Mouse (Mus musculus): ENCODE results near the gene Cldn34c1. TPM values are rescaled to one million over a fixed set of nuclear protein-coding genes. Genes with fewer than 3 reads are reported as not detected.
"Not testable (repeated sequence)": the region's sequence is repeated elsewhere in the genome, so short reads cannot be mapped to it uniquely, and the experiment has no call there.

The Cldn34c1 gene
- 23.0 and 23.9 TPM in 2 replicates for polyA plus RNA-seq (2016; fragmentation: Nextera tagmentation; extraction: Ambion mirVana)

DNA sequence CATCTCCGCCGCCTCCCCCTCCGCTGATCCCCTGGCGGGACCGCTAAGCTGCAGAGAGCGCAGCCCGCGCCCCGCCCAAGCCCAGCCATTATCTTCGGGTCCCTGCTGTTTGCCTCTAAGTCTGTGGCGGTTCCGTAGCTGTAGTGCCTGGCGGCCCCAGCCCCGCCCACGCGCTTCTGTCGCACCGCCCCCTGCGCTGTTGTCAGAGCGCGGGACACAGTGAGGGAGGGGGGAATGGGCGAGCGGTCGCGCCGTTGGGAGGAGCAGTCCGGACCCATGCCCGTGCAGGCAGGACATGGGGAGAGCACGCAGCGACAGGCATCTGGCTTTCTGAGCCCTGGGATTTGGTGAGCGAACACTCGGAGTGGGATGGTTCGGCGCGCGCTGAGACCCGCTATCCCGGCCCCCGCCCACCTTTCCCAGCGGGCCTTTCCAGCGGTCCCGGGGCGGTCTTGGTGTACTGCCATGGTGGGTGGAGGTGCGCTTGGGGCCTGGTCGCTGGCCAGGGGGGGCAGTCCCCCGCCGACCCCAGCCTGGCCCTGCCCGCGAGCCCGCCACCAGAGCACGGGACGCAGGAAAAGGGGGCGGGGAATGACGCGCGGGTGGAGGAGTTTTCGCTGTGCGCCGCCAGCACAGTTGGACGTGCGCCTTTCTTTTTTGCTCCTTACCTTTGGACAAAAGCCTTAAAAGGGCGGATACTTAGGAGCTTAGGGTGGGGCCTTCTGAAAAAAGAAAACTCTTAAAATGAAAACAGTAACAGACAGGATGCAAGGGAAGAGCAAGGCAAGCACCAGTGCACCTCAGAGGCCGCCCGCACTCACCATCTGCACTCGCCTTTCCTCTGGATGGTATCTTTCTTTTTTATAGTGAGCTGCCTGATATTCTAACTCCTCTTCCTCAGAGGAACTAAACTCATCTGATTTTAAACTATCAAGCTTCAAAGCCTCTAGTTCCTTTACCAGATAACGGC is at the start of gene Cldn34c1:
Gene Cldn34c1 (plus strand): TSS at position 205 of the 970 bp plus-strand sequence.
- WGBS, result 9% methylated on average over 61 of the region's 66 CpGs
- Histone ChIP-seq H3K4me2 (peak within 1 kb of the TSS; percentile 50), H3K27me3 (no peaks in the 10 kb centered on the region), H3K27ac (peak within 1 kb of the TSS; percentile 94), H3K9me3 (no peaks in the 10 kb centered on the region), H3K36me3 (no peaks in the 10 kb centered on the region), H3K4me3 (replicated peaks) (peak within 1 kb of the TSS; percentile 51), H3K4me1 (replicated peaks) (no peaks in the 10 kb centered on the region), H3K9ac (replicated peaks) (peak within 1 kb of the TSS; percentile 60)
- peak; percentile 99 for ATAC-seq (ENCODE audit: insufficient number of reproducible peaks, insufficient read depth, low FRiP score, low TSS enrichment, low read depth)

DNA sequence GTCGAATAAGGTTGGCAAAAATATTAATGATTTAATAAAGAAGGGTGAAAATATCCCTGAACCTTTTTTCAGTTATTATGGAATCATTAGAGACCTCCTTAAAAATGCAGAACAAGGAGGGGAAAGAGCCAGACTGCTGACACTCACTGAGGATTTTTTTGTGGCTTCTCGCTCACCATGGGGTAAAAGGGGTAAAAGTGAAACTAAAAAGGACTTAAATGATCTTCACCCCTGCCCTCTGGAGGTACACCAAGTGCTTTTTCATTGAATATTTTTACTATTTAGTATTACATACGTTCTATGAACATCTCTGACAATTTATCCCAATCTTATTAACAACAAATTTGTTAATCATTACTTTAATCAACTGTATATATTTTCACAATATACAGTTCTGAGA is 15.9 kb upstream of the Cldn34c1 start:
- 84% methylated on average over 3 of the region's 3 CpGs for WGBS
- Histone ChIP-seq H3K36me3 (no peaks in the 10 kb centered on the region), H3K4me1 (replicated peaks) (no peaks in the 10 kb centered on the region), H3K27ac (no peak overlapping the region), H3K4me2 (no peak overlapping the region), H3K9ac (replicated peaks) (no peak overlapping the region), H3K4me3 (replicated peaks) (no peak overlapping the region), H3K9me3 (no peaks in the 10 kb centered on the region), H3K27me3 (no peaks in the 10 kb centered on the region)
- ATAC-seq (ENCODE audit: insufficient number of reproducible peaks, insufficient read depth, low FRiP score, low TSS enrichment, low read depth), result no peak

- WGBS, result 24% methylated on average over 5 of the region's 5 CpGs
- not testable (repeated sequence) for ATAC-seq (ENCODE audit: insufficient number of reproducible peaks, insufficient read depth, low FRiP score, low TSS enrichment, low read depth)
These were observed 489 bp upstream of the Cldn34c1 start for GRCm38 (mm10) chrX:123102806-123103205.

DNA sequence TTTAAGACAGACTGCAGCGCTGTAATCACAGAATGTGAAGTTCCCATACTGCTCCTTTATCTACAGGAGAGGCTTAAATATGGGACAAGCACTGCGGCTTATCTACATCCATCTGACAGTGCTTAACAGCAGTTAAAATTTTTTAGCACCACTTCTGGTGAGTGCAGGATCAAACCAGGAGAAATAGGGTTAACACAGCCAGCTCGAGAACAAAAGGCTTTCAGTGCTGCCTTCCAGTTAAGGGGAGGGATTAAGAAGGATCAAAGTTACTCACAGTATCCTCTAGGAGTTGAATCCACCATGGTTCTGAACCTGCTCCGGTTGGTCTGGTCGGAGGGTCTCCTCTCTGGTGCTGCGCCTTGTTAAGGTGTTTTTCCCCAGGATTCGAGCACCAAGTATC is 1.4 kb downstream of the Cldn34c1 start:
- not testable (repeated sequence) for H3K4me1 ChIP-seq (replicated peaks); ATAC-seq (ENCODE audit: insufficient number of reproducible peaks, insufficient read depth, low FRiP score, low TSS enrichment, low read depth); H3K36me3 ChIP-seq; H3K27me3 ChIP-seq; H3K9me3 ChIP-seq
- H3K4me3 ChIP-seq (replicated peaks), result peak overlapping the region; percentile 51
- H3K27ac ChIP-seq, result peak overlapping the region; percentile 94
- WGBS, result 13% methylated on average over 7 of the region's 7 CpGs
- peak overlapping the region; percentile 60 for H3K9ac ChIP-seq (replicated peaks)
- H3K4me2 ChIP-seq, result peak overlapping the region; percentile 50

More at GRCm38 (mm10) chrX:123102806-123103205, 489 bp upstream of the Cldn34c1 start:
- H3K27me3 ChIP-seq; H3K4me1 ChIP-seq (replicated peaks); H3K9me3 ChIP-seq; H3K36me3 ChIP-seq: not testable (repeated sequence)
- peak overlapping the region; percentile 50 for H3K4me2 ChIP-seq
- H3K4me3 ChIP-seq (replicated peaks), result peak overlapping the region; percentile 51
- H3K27ac ChIP-seq, result peak overlapping the region; percentile 94
- peak overlapping the region; percentile 60 for H3K9ac ChIP-seq (replicated peaks)

DNA sequence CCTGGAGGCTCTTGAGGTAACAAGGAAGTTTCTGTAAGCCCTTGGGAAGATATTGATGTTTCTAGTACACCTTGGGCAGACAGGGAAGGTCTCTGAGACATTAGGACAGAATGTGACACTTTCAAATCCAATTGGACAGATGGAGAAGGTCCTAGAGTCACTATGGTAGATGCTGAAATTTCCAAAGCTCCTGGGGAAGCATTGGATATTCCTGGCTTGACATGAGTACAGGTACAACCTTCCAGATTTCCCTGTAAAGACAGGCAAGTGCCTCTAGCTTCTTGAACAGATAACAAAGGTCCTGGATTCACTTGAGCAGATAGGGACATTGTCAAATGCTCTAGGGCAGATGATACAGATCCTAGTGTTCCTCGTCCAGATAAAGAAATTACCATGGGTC is 119.1 kb downstream of the Cldn34c1 start, which contains the start of gene Srsx:
Gene Srsx (minus strand): TSS at position 101 of the 400 bp plus-strand sequence.
- H3K9me3 ChIP-seq; H3K4me2 ChIP-seq; H3K9ac ChIP-seq (replicated peaks); H3K4me1 ChIP-seq (replicated peaks); H3K36me3 ChIP-seq; ATAC-seq (ENCODE audit: insufficient number of reproducible peaks, insufficient read depth, low FRiP score, low TSS enrichment, low read depth); H3K27me3 ChIP-seq; H3K27ac ChIP-seq; H3K4me3 ChIP-seq (replicated peaks): not testable (repeated sequence)
- 67% methylated on average over 1 of the region's 1 CpGs for whole genome bisulfite sequencing

Other genes with a start within 250 kb of the Cldn34c1 start
- gene Gm17521, start 73.8 kb upstream of the Cldn34c1 start, polyA plus RNA-seq (2016; fragmentation: Nextera tagmentation; extraction: Ambion mirVana), result not detected in 2 replicates
- gene Srsx, start 119.0 kb downstream of the Cldn34c1 start, polyA plus RNA-seq (2016; fragmentation: Nextera tagmentation; extraction: Ambion mirVana), result not detected in 2 replicates
- gene Gm17577, start 143.4 kb downstream of the Cldn34c1 start, polyA plus RNA-seq (2016; fragmentation: Nextera tagmentation; extraction: Ambion mirVana), result not detected in 2 replicates